8 mouse cellular contexts compared by ENCODE assay signal in the genomic region with DNA sequence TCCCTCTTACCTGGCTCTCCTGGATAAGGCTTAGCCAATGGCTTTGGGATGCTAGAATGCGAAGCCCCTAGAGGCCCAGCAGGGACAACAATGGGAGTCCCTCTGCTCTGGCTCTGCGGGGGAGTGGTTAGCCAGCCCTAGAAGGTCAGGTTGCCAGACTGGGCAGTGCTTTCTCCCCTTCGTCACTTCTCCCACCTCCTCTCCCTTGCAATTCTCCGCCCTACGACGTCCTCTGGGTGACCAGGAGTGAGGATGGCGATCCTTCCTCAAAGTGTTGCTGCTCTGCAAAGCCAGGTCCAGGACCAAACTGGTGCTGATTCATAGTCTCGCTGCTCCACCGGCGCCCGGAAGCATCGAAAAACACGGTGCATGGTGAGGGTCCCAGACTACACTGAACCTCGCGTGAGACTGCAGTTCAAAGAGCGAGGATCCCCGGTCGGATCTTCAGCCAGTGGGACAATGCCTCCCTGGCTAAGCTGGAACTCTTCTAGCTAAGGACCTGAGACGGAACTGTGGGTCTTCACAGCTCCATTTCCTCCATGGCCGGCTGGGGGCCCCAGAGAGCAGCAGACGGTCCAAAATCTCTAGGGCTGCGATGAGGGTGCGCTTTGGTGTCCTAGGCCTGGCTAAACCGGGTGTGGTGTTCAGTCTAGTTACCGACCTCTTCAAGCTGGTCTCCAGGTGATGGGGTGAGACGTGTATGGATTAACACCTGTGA. TPM values are rescaled to one million over a fixed set of nuclear protein-coding genes. Genes with fewer than 3 reads are reported as not detected.
DNase-seq lines count a peak whose midpoint lies in the region; ATAC-seq and TF ChIP-seq lines count a peak whose summit lies in the region.

A gene (minus strand): TSS at position 477 of the 718 bp plus-strand sequence.

- no peaks in the 10 kb centered on the region for H3K79me2 ChIP-seq in myocyte (ENCODE audit: control insufficient read depth, insufficient read depth)

- H3K36me3 ChIP-seq in intestine, embryonic 15.5 days = no peaks in the 10 kb centered on the region
- H3K36me3 ChIP-seq in liver, embryonic 12.5 days = no peaks in the 10 kb centered on the region
- no peaks in the 10 kb centered on the region for H3K36me3 ChIP-seq in myocyte (ENCODE audit: control insufficient read depth, insufficient read depth)

- no peaks in the 10 kb centered on the region for H3K9me3 ChIP-seq in intestine, embryonic 15.5 days
- no peaks in the 10 kb centered on the region for H3K9me3 ChIP-seq in liver, embryonic 12.5 days (replicated peaks)

- peak within 1 kb of the TSS; percentile 57 for H3K4me2 ChIP-seq in intestine, embryonic 15.5 days (replicated peaks)
- peak within 1 kb of the TSS; percentile 58 for H3K4me2 ChIP-seq in liver, embryonic 12.5 days
- H3K4me2 ChIP-seq in myocyte (ENCODE audit: low read depth) = peak within 1 kb of the TSS; percentile 75

- peaks cover 20% of the 10 kb centered on the region; the same call in 1 of the 2 replicates for H3K4me1 ChIP-seq in intestine, embryonic 15.5 days (replicated peaks)
- H3K4me1 ChIP-seq in liver, embryonic 12.5 days = peaks cover 18% of the 10 kb centered on the region; the same call in 1 of the 2 replicates

- no peak for TF ChIP-seq POLR2A in myocyte (IDR thresholded peaks at IDR 0.05; ENCODE audit: insufficient read length, low read depth)

- peak within 1 kb of the TSS; percentile 20; the same call in 1 of the 2 replicates for H3K4me3 ChIP-seq in intestine, embryonic 15.5 days (replicated peaks)
- H3K4me3 ChIP-seq in liver, embryonic 12.5 days = peak within 1 kb of the TSS; percentile 25
- H3K4me3 ChIP-seq in myocyte = peak within 1 kb of the TSS; percentile 12

- DNase-seq in urinary bladder, adult 18-20 months (ENCODE audit: low spot score in 2 of 2) = peak; percentile 22 to 50
- DNase-seq in urinary bladder, postnatal 10 days (ENCODE audit: low spot score) = no peak
- peak; percentile 69 to 77 for DNase-seq in cerebellum, postnatal 14 days
- peak; percentile 98 for DNase-seq in heart, adult 11 months
- DNase-seq in thymus, postnatal 36 days = peak; percentile 38 to 49

- peak within 1 kb of the TSS; percentile 37 for H3K9ac ChIP-seq in intestine, embryonic 15.5 days
- H3K9ac ChIP-seq in liver, embryonic 12.5 days = no peak within 1 kb of the TSS

- H3K27me3 ChIP-seq in intestine, embryonic 15.5 days (replicated peaks) = peaks cover 44% of the 10 kb centered on the region
- peaks cover 54% of the 10 kb centered on the region for H3K27me3 ChIP-seq in liver, embryonic 12.5 days (replicated peaks)
- H3K27me3 ChIP-seq in myocyte (ENCODE audit: control insufficient read depth, insufficient read depth, insufficient read length) = peaks cover 16% of the 10 kb centered on the region

- H3K27ac ChIP-seq in intestine, embryonic 15.5 days = no peak within 1 kb of the TSS
- no peak within 1 kb of the TSS for H3K27ac ChIP-seq in liver, embryonic 12.5 days

- H3ac ChIP-seq in myocyte (ENCODE audit: control insufficient read depth, insufficient read length) = no peak within 1 kb of the TSS

- 5% methylated on average over 26 of the region's 26 CpGs for WGBS in intestine, embryonic 15.5 days
- WGBS in liver, embryonic 12.5 days (ENCODE audit: insufficient replicate concordance) = 5% methylated on average over 26 of the region's 26 CpGs

- ATAC-seq in intestine, embryonic 15.5 days = peak; percentile 39; the same call in 1 of the 2 replicates
- ATAC-seq in liver, embryonic 12.5 days = no peak; the same call in 1 of the 2 replicates

TF ChIP-seq in myocyte, 11 proteins besides CTCF, POLR2A, EP300 and RAD21:
- TF ChIP-seq MAX (IDR thresholded peaks at IDR 0.05; ENCODE audit: low read depth) = no peak
- no peak for TF ChIP-seq CEBPB (IDR thresholded peaks at IDR 0.05; ENCODE audit: insufficient read depth, poor library complexity, severe bottlenecking)
- no peak for TF ChIP-seq USF1 (IDR thresholded peaks at IDR 0.05; ENCODE audit: low read depth)
- no peak for TF ChIP-seq E2F4 (IDR thresholded peaks at IDR 0.05; ENCODE audit: insufficient read depth)
- no peak for TF ChIP-seq POLR2AphosphoS2 (IDR thresholded peaks at IDR 0.05; ENCODE audit: insufficient read length, low read depth)
- TF ChIP-seq MYOG (IDR thresholded peaks at IDR 0.05; ENCODE audit: control insufficient read depth in 1 of 3, insufficient read depth in 1 of 3, insufficient read length in 2 of 3, low read depth in 2 of 3) = no peak
- TF ChIP-seq TCF12 (IDR thresholded peaks at IDR 0.05; ENCODE audit: insufficient read depth, poor library complexity, severe bottlenecking) = no peak
- no peak for TF ChIP-seq MYOD1 (IDR thresholded peaks at IDR 0.05; ENCODE audit: control insufficient read depth in 1 of 3, insufficient read length in 2 of 3, low read depth in 2 of 3)
- no peak for TF ChIP-seq REST (IDR thresholded peaks at IDR 0.05; ENCODE audit: insufficient read depth, insufficient read length)
- TF ChIP-seq TCF3 (IDR thresholded peaks at IDR 0.05; ENCODE audit: insufficient read length, low read depth) = no peak

RNA-seq across cellular contexts. Expression of the gene that starts here (rescaled TPM):
- polyA plus RNA-seq in intestine, embryonic 15.5 days (2015; fragmentation: Nextera tagmentation; extraction: Ambion mirVana) = 2.1 and 2.5 TPM in 2 replicates
- polyA plus RNA-seq in liver, embryonic 12.5 days (2016; fragmentation: Nextera tagmentation; extraction: Ambion mirVana) = 0.26 and 0.42 TPM in 2 replicates
- polyA plus RNA-seq in myocyte (2012; fragmentation: generic; extraction: Trizol) = 0.52 TPM
